Mouse (Mus musculus): ENCODE results near the gene Akap11. TPM values are rescaled to one million over a fixed set of nuclear protein-coding genes. Genes with fewer than 3 reads are reported as not detected.
A peak's percentile ranks its signal among the peaks of the same experiment; 100 is the strongest.

Akap11 gene
- polyA plus RNA-seq, 1 experiment: 9.0 TPM

- no peak overlapping the region for H3ac ChIP-seq (ENCODE audit: control insufficient read depth, insufficient read length, low read depth)
- no peaks in the 10 kb centered on the region for H3K79me2 ChIP-seq (ENCODE audit: control insufficient read depth, insufficient read depth)
- no peaks in the 10 kb centered on the region for H3K36me3 ChIP-seq (ENCODE audit: control insufficient read depth, insufficient read depth)
- no peak for TF ChIP-seq MYOD1 (IDR thresholded peaks at IDR 0.05; ENCODE audit: control insufficient read depth, insufficient read length, low read depth)
- no peak for TF ChIP-seq MAX (IDR thresholded peaks at IDR 0.05)
- peak; percentile 93 for TF ChIP-seq CTCF (IDR thresholded peaks at IDR 0.05; ENCODE audit: control insufficient read depth, insufficient read depth, insufficient read length)
- H3K27me3 ChIP-seq (ENCODE audit: control insufficient read depth, insufficient read depth, insufficient read length): no peaks in the 10 kb centered on the region
- H3K79me3 ChIP-seq (ENCODE audit: low read depth): no peaks in the 10 kb centered on the region
- no peak overlapping the region for H3K4me3 ChIP-seq (ENCODE audit: insufficient read depth, poor library complexity, severe bottlenecking)
These were observed 54.0 kb downstream of the Akap11 start for GRCm38 (mm10) chr14:78482385-78483231.

GRCm38 (mm10) chr14:78474058-78474457 is 62.5 kb downstream of the Akap11 start:
- TF ChIP-seq CEBPB (IDR thresholded peaks at IDR 0.05; ENCODE audit: low read depth) (no peak), FOSL1 (IDR thresholded peaks at IDR 0.05; ENCODE audit: insufficient read depth, low read length, poor library complexity, severe bottlenecking) (peak; percentile 54)
- H3K27me3 ChIP-seq (ENCODE audit: control insufficient read depth, insufficient read depth, insufficient read length): no peaks in the 10 kb centered on the region
- H3ac ChIP-seq (ENCODE audit: control insufficient read depth, insufficient read length, low read depth): no peak overlapping the region

GRCm38 (mm10) chr14:78470714-78471113 is 65.9 kb downstream of the Akap11 start:
- Histone ChIP-seq H3K79me3 (ENCODE audit: low read depth) (no peaks in the 10 kb centered on the region), H3K4me3 (ENCODE audit: insufficient read depth, poor library complexity, severe bottlenecking) (no peak overlapping the region), H3K36me3 (ENCODE audit: control insufficient read depth, insufficient read depth) (no peaks in the 10 kb centered on the region), H3K27me3 (ENCODE audit: control insufficient read depth, insufficient read depth, insufficient read length) (no peaks in the 10 kb centered on the region), H3ac (ENCODE audit: control insufficient read depth, insufficient read length, low read depth) (no peak overlapping the region), H3K79me2 (ENCODE audit: control insufficient read depth, insufficient read depth) (no peaks in the 10 kb centered on the region)
- TF ChIP-seq FOSL1 (IDR thresholded peaks at IDR 0.05; ENCODE audit: insufficient read depth, low read length, poor library complexity, severe bottlenecking): no peak
- TF ChIP-seq CTCF (IDR thresholded peaks at IDR 0.05; ENCODE audit: control insufficient read depth, insufficient read depth, insufficient read length): no peak
- no peak for TF ChIP-seq MYOD1 (IDR thresholded peaks at IDR 0.05; ENCODE audit: control insufficient read depth, insufficient read length, low read depth)
- TF ChIP-seq USF1 (IDR thresholded peaks at IDR 0.05; ENCODE audit: low read depth): no peak
- no peak for TF ChIP-seq MYOG (IDR thresholded peaks at IDR 0.05; ENCODE audit: control insufficient read depth, extremely low read depth, insufficient read length)
- TF ChIP-seq MAX (IDR thresholded peaks at IDR 0.05): no peak
- TF ChIP-seq CEBPB (IDR thresholded peaks at IDR 0.05; ENCODE audit: low read depth): no peak

More at GRCm38 (mm10) chr14:78474058-78474457, 62.5 kb downstream of the Akap11 start:
- Histone ChIP-seq H3K79me2 (ENCODE audit: control insufficient read depth, insufficient read depth) (no peaks in the 10 kb centered on the region), H3K36me3 (ENCODE audit: control insufficient read depth, insufficient read depth) (no peaks in the 10 kb centered on the region), H3K4me3 (ENCODE audit: insufficient read depth, poor library complexity, severe bottlenecking) (no peak overlapping the region), H3K79me3 (ENCODE audit: low read depth) (no peaks in the 10 kb centered on the region)

GRCm38 (mm10) chr14:78468991-78469390 is 67.6 kb downstream of the Akap11 start:
- H3K27me3 ChIP-seq (ENCODE audit: control insufficient read depth, insufficient read depth, insufficient read length): no peaks in the 10 kb centered on the region
- no peaks in the 10 kb centered on the region for H3K36me3 ChIP-seq (ENCODE audit: control insufficient read depth, insufficient read depth)
- TF ChIP-seq MYOG (IDR thresholded peaks at IDR 0.05; ENCODE audit: control insufficient read depth, extremely low read depth, insufficient read length): no peak
- TF ChIP-seq CEBPB (IDR thresholded peaks at IDR 0.05; ENCODE audit: low read depth): no peak
- TF ChIP-seq USF1 (IDR thresholded peaks at IDR 0.05; ENCODE audit: low read depth): no peak
- TF ChIP-seq MAX (IDR thresholded peaks at IDR 0.05): no peak
- no peak for TF ChIP-seq MYOD1 (IDR thresholded peaks at IDR 0.05; ENCODE audit: control insufficient read depth, insufficient read length, low read depth)
- TF ChIP-seq FOSL1 (IDR thresholded peaks at IDR 0.05; ENCODE audit: insufficient read depth, low read length, poor library complexity, severe bottlenecking): no peak
- TF ChIP-seq CTCF (IDR thresholded peaks at IDR 0.05; ENCODE audit: control insufficient read depth, insufficient read depth, insufficient read length): no peak
- no peak overlapping the region for H3ac ChIP-seq (ENCODE audit: control insufficient read depth, insufficient read length, low read depth)
- H3K4me3 ChIP-seq (ENCODE audit: insufficient read depth, poor library complexity, severe bottlenecking): no peak overlapping the region
- H3K79me3 ChIP-seq (ENCODE audit: low read depth): no peaks in the 10 kb centered on the region
- no peaks in the 10 kb centered on the region for H3K79me2 ChIP-seq (ENCODE audit: control insufficient read depth, insufficient read depth)

- Histone ChIP-seq H3K79me2 (ENCODE audit: control insufficient read depth, insufficient read depth) (no peaks in the 10 kb centered on the region), H3K79me3 (ENCODE audit: low read depth) (no peaks in the 10 kb centered on the region), H3K27me3 (ENCODE audit: control insufficient read depth, insufficient read depth, insufficient read length) (no peaks in the 10 kb centered on the region), H3K4me3 (ENCODE audit: insufficient read depth, poor library complexity, severe bottlenecking) (no peak overlapping the region), H3K36me3 (ENCODE audit: control insufficient read depth, insufficient read depth) (no peaks in the 10 kb centered on the region), H3ac (ENCODE audit: control insufficient read depth, insufficient read length, low read depth) (no peak overlapping the region)
- no peak for TF ChIP-seq CTCF (IDR thresholded peaks at IDR 0.05; ENCODE audit: control insufficient read depth, insufficient read depth, insufficient read length)
- no peak for TF ChIP-seq MYOD1 (IDR thresholded peaks at IDR 0.05; ENCODE audit: control insufficient read depth, insufficient read length, low read depth)
- TF ChIP-seq MAX (IDR thresholded peaks at IDR 0.05): no peak
- no peak for TF ChIP-seq MYOG (IDR thresholded peaks at IDR 0.05; ENCODE audit: control insufficient read depth, extremely low read depth, insufficient read length)
- no peak for TF ChIP-seq CEBPB (IDR thresholded peaks at IDR 0.05; ENCODE audit: low read depth)
- no peak for TF ChIP-seq FOSL1 (IDR thresholded peaks at IDR 0.05; ENCODE audit: insufficient read depth, low read length, poor library complexity, severe bottlenecking)
- TF ChIP-seq USF1 (IDR thresholded peaks at IDR 0.05; ENCODE audit: low read depth): no peak
These were observed 68.6 kb downstream of the Akap11 start for GRCm38 (mm10) chr14:78467994-78468393.

GRCm38 (mm10) chr14:78464353-78464752 is 72.3 kb downstream of the Akap11 start:
- TF ChIP-seq MAX (IDR thresholded peaks at IDR 0.05) (no peak), FOSL1 (IDR thresholded peaks at IDR 0.05; ENCODE audit: insufficient read depth, low read length, poor library complexity, severe bottlenecking) (no peak), CEBPB (IDR thresholded peaks at IDR 0.05; ENCODE audit: low read depth) (no peak), USF1 (IDR thresholded peaks at IDR 0.05; ENCODE audit: low read depth) (no peak), MYOG (IDR thresholded peaks at IDR 0.05; ENCODE audit: control insufficient read depth, extremely low read depth, insufficient read length) (no peak), CTCF (IDR thresholded peaks at IDR 0.05; ENCODE audit: control insufficient read depth, insufficient read depth, insufficient read length) (no peak), MYOD1 (IDR thresholded peaks at IDR 0.05; ENCODE audit: control insufficient read depth, insufficient read length, low read depth) (no peak)
- Histone ChIP-seq H3K4me3 (ENCODE audit: insufficient read depth, poor library complexity, severe bottlenecking) (no peak overlapping the region), H3K79me3 (ENCODE audit: low read depth) (no peaks in the 10 kb centered on the region)

More at GRCm38 (mm10) chr14:78464353-78464752, 72.3 kb downstream of the Akap11 start:
- H3K27me3 ChIP-seq (ENCODE audit: control insufficient read depth, insufficient read depth, insufficient read length): no peaks in the 10 kb centered on the region
- no peaks in the 10 kb centered on the region for H3K79me2 ChIP-seq (ENCODE audit: control insufficient read depth, insufficient read depth)
- no peak overlapping the region for H3ac ChIP-seq (ENCODE audit: control insufficient read depth, insufficient read length, low read depth)
- H3K36me3 ChIP-seq (ENCODE audit: control insufficient read depth, insufficient read depth): no peaks in the 10 kb centered on the region

Measured in C2C12 (cell line).